Mouse (Mus musculus): ENCODE measurements around the gene Glyr1.

GRCm38 (mm10) chr16:5029847-5030246, 19.8 kb downstream of the Glyr1 start:
- TF ChIP-seq GATA1 (IDR thresholded peaks at IDR 0.05; ENCODE audit: low read length) (no peak), TAL1 (IDR thresholded peaks at IDR 0.05; ENCODE audit: low read length) (no peak)
